Mouse (Mus musculus) small intestine, adult 2 months (tissue): ENCODE results near the gene Shh.

Experiments used
- CTCF ChIP-seq: fragments of 200-500 bp; IDR thresholded peaks from 2 replicates; pipeline ENCODE4 v1.5.1; 2012; ENCODE audit warnings: low read depth, mild to moderate bottlenecking, control low read depth, inconsistent platforms, low read length, moderate library complexity, mixed read lengths; ENCODE audit not compliant: insufficient replicate concordance, insufficient read length; ENCODE audit errors: extremely low read depth
- POLR2A ChIP-seq: fragments of 200-500 bp; IDR thresholded peaks from 2 replicates; pipeline ENCODE4 v1.6.1; 2012; ENCODE audit warnings: low read depth, mild to moderate bottlenecking, control low read depth, inconsistent platforms, low read length, moderate library complexity

DNA sequence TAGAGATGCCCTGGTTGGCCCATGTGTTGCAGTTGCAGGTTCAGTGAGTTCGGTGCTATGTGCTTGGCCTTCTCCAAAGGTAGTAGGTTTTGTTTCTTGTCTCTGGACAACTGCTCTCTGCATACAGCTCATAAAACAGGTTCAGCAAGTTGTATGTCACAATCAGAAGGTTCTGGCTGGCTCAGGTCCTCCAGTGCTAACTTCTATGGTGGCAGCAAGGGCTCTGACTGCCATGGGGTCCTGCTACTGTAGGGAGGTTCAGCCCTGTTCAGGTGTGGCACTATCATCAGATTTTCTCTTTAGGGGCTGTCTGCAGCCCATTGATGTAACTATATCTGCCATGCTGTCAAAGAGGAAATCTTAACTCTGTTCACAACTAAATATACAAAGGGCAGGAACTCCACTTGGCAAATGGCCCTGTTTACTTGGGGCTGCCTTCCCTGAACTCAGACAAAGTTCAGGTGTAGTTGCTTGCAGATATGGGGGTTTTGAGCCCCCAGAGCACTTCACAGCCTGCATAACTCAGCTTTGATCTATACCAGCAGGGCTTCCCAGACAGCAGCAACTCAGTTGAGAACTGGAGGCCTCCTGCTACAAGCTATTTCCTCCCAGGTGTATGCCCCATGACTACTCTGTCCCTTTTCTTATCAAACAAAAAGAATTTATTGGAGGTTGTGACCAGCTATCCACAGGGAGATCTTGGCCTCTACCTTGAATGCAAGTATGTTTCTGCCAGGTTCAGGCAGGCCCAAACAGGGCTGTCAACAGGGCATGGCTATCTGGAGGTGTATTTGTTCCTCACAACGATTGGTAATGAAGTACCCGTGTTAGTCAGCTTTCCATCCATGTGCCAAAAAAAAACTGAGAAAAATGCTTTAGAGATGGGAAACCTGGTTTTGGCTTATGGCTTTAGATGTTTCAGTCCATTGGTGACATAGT is 28.9 kb upstream of the Shh start:
- TF ChIP-seq CTCF, result no peak
- no peak for TF ChIP-seq POLR2A
